Mouse (Mus musculus) lung, adult 2 months (tissue): ENCODE results near the gene Themis2.

Source experiments
- CTCF ChIP-seq: fragments of 200-500 bp; IDR thresholded peaks from 2 replicates; pipeline ENCODE4 v1.5.1; 2011; ENCODE audit warnings: mild to moderate bottlenecking, low read length, control low read depth; ENCODE audit not compliant: insufficient read depth
- POLR2A ChIP-seq: fragments of 200-500 bp; IDR thresholded peaks from 2 replicates; pipeline ENCODE4 v1.6.1; 2011; ENCODE audit warnings: low read depth, mild to moderate bottlenecking, control low read depth, low read length, borderline replicate concordance; ENCODE audit errors: extremely low read depth

DNA sequence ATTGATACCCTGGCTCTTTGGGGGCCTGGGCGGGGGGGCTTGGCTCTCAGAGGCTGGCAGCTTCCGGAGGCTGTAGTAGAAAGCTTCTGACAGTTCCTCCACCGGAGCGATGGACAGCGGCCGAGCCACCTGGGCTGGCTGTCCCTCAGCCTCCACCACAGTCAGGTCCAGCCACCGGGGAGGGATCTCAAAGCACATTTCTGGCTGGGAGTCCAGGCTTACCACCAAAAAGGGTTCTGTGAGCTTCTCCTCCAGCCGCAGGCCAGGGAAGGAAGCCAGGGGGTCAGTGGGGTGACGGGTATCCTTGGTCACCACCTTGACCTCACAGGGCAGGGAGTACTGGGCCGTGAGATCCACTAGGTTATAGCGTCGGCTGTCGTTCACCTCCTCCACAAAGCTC is 11.0 kb downstream of the Themis2 start:
- TF ChIP-seq POLR2A (no peak), CTCF (no peak)
